Mouse (Mus musculus) layer of hippocampus, adult 11-12 months (tissue): ENCODE results near the gene Cyp2d9.
A peak's percentile ranks its signal among the peaks of the same experiment; 100 is the strongest.
"Not testable (repeated sequence)": the region's sequence is repeated elsewhere in the genome, so short reads cannot be mapped to it uniquely, and the experiment has no call there.

Source experiments
- DNase-seq: peaks from one replicate; pipeline ENCODE4 v3.0.0; 2022; ENCODE audit warnings: low spot score

Cyp2d9 gene

GRCm38 (mm10) chr15:82433137-82433536, at the start of gene Cyp2d9:
Gene Cyp2d9, plus strand, starts transcription at chr15:82433437.
- no peak for DNase-seq

- no peak for DNase-seq
Measured at GRCm38 (mm10) chr15:82385729-82386128, 47.5 kb upstream of the Cyp2d9 start.

- DNase-seq = not testable (repeated sequence)
Measured at GRCm38 (mm10) chr15:82389916-82390315, 43.3 kb upstream of the Cyp2d9 start.

- not testable (repeated sequence) for DNase-seq
Measured at GRCm38 (mm10) chr15:82393922-82394321, 39.3 kb upstream of the Cyp2d9 start, which contains the start of gene Cyp2d11. Gene Cyp2d11, minus strand, starts transcription at chr15:82394022.

GRCm38 (mm10) chr15:82395955-82396354, 37.3 kb upstream of the Cyp2d9 start:
- DNase-seq = not testable (repeated sequence)

- no peak for DNase-seq
Measured at GRCm38 (mm10) chr15:82401516-82401915, 31.7 kb upstream of the Cyp2d9 start.

- no peak for DNase-seq
Measured at GRCm38 (mm10) chr15:82402106-82402505, 31.1 kb upstream of the Cyp2d9 start.

- DNase-seq = no peak
Measured at GRCm38 (mm10) chr15:82402741-82403140, 30.5 kb upstream of the Cyp2d9 start.

GRCm38 (mm10) chr15:82403606-82404005, 29.6 kb upstream of the Cyp2d9 start:
- DNase-seq = no peak

- DNase-seq = no peak
Measured at GRCm38 (mm10) chr15:82404163-82404562, 29.1 kb upstream of the Cyp2d9 start.

GRCm38 (mm10) chr15:82406981-82407380, 26.3 kb upstream of the Cyp2d9 start, which contains the start of gene Cyp2d10:
Gene Cyp2d10, minus strand, starts transcription at chr15:82407195.
- no peak for DNase-seq

- no peak for DNase-seq
Measured at GRCm38 (mm10) chr15:82407536-82407935, 25.7 kb upstream of the Cyp2d9 start.

- DNase-seq = peak; percentile 92
Measured at GRCm38 (mm10) chr15:82416797-82417789, 16.1 kb upstream of the Cyp2d9 start.

GRCm38 (mm10) chr15:82418616-82419015, 14.6 kb upstream of the Cyp2d9 start:
- no peak for DNase-seq

- no peak for DNase-seq
Measured at GRCm38 (mm10) chr15:82422935-82423334, 10.3 kb upstream of the Cyp2d9 start.

GRCm38 (mm10) chr15:82423471-82423870, 9.8 kb upstream of the Cyp2d9 start:
- DNase-seq = no peak

- DNase-seq = no peak
Measured at GRCm38 (mm10) chr15:82433621-82434020, 384 bp downstream of the Cyp2d9 start.

GRCm38 (mm10) chr15:82434541-82434940, 1.3 kb downstream of the Cyp2d9 start:
- no peak for DNase-seq

- no peak for DNase-seq
Measured at GRCm38 (mm10) chr15:82435011-82435410, 1.8 kb downstream of the Cyp2d9 start.

- no peak for DNase-seq
Measured at GRCm38 (mm10) chr15:82435606-82436005, 2.4 kb downstream of the Cyp2d9 start.

- DNase-seq = no peak
Measured at GRCm38 (mm10) chr15:82437975-82438617, 4.9 kb downstream of the Cyp2d9 start.

- no peak for DNase-seq
Measured at GRCm38 (mm10) chr15:82443658-82444057, 10.4 kb downstream of the Cyp2d9 start.

- no peak for DNase-seq
Measured at GRCm38 (mm10) chr15:82445196-82445595, 12.0 kb downstream of the Cyp2d9 start.
